Mouse (Mus musculus) spleen, adult 12 weeks (tissue): Measurements from ENCODE around the gene Drap1.
"Not testable (repeated sequence)": the region's sequence is repeated elsewhere in the genome, so short reads cannot be mapped to it uniquely, and the experiment has no call there.

Source experiments
- DNase-seq: peaks from one replicate; pipeline ENCODE4 v3.0.0; 2022; ENCODE audit warnings: low spot score

Drap1 gene

DNA sequence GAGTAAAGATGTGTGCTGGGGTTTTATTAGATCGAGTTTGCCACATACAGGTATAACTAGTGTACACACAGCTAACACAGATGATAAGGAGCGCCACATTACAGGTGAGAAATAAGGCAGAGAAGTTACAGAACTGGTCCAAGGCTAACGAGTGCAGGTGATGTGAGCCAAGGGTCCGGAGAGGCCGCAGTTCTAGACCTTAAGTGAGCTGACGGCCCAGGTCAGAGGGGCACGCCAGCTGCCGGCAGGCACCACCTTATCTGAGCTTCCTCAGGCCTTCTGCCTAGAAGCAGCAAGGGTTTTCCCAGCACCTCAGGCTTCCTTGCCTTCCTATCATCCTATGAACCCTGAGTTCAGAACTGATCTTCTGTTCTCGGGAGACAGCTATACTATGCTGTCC is 5.1 kb downstream of the Drap1 start:
- DNase-seq: no peak

- no peak for DNase-seq
Measured at GRCm38 (mm10) chr19:5418750-5419466, 5.9 kb downstream of the Drap1 start.

DNA sequence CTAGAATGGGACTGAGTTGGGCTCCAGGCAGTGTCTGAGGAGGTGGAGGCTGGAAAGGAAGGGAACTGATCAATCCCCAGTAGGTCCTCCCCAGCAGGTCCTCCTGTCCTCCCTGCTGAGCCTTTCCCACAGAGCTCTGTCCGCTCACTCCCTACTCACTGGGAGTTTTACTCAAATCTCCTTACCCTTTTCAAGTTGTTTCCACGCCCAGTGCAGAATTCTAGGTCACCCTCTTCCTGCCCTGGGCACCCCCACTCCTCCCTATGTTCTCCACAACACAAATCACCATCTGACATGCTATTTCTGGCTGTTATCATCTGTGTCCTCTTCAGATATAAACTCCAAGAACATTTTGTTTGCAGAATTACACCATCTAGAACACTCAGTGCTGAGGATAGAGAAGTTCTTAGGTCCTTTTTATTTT is 10.2 kb downstream of the Drap1 start:
- no peak for DNase-seq

GRCm38 (mm10) chr19:5413840-5414239 is 10.9 kb downstream of the Drap1 start:
- no peak for DNase-seq

GRCm38 (mm10) chr19:5411961-5412360 is 12.8 kb downstream of the Drap1 start:
- no peak for DNase-seq

- no peak for DNase-seq
Measured at GRCm38 (mm10) chr19:5410641-5411040, 14.1 kb downstream of the Drap1 start.

- no peak for DNase-seq
Measured at GRCm38 (mm10) chr19:5409068-5409467, 15.7 kb downstream of the Drap1 start.

GRCm38 (mm10) chr19:5408057-5409001 is 16.4 kb downstream of the Drap1 start:
- DNase-seq: no peak

DNA sequence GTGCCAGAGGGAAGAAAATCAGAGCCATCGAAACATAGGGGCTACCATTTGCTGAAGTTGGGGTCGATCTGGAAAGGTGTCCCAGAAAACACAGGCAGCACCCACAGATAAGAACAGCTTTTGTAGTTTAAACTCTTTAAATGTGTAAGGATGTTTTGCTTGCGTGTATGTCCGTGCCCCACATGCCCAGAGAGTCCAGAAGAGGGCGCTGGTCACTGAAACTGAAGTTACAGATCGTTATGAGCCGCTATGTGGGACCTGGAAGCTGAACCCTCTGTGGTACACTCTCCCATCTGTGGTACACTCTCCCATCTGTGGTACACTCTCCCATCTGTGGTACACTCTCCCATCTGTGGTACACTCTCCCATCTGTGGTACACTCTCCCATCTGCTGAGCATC is 17.6 kb downstream of the Drap1 start:
- DNase-seq: no peak

GRCm38 (mm10) chr19:5406531-5407126 is 18.1 kb downstream of the Drap1 start:
- not testable (repeated sequence) for DNase-seq

DNA sequence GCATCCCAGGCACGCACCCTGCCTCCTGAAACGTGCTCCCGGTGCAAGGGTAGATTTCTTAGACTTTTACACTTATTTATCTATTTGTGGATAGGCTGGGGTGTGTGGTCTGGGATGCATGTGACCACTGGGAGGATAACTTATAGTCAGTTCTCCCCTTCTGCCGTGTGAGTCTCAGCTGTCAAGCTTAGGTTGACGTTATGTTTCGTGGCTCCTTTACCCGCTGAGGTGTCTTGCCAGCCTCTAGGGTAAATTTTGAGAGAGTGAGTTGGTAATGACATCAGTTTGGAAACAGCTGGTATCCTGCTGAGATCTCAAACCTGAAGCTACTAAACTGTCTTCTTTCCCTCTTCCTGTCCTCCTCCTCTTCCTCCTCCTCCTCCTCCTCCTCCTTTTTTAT is 18.9 kb downstream of the Drap1 start:
- no peak for DNase-seq

DNA sequence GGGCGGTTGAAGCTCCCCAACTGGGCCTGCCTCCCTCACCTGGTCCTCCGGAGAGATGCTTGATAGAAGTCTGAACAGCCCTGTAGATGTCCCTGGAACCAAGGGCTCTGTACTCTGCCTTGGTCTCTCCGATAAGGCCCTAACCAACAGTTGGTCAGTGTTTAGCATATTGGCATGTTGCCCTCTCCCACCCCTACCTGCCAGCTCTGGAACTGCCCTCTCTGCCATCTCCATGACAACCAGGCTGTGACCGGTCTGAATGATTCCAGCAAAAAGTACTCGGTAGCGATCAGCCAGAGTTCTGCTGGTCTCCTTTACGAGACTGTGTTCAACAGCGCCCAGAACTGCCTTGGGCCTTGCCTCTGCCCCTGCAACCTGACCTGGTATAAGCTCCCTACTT is 22.5 kb downstream of the Drap1 start, which contains the start of gene Tsga10ip:
Gene Tsga10ip, minus strand, starts transcription at position 234 of the 400 bp plus-strand sequence.
- DNase-seq: no peak

DNA sequence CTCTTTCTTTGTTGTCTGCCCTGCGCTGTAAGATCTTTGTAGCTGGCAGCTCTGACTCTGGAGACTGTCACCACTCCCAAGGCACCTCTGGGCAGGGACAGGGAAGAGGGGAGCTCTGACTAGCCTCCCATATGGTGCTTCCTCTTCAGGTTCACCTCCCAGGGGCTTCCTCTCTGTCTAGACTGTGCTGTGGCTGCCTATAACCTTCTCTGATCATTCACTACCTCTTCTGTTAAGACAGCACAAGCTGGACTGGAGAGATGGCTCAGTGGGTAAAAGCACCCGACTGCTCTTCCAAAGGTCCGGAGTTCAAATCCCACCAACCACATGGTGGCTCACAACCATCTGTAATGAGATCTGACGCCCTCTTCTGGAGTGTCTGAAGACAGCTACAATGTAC is 23.7 kb downstream of the Drap1 start:
- not testable (repeated sequence) for DNase-seq

- no peak for DNase-seq
Measured at GRCm38 (mm10) chr19:5395371-5395770, 29.4 kb downstream of the Drap1 start.

GRCm38 (mm10) chr19:5394168-5394567 is 30.6 kb downstream of the Drap1 start:
- no peak for DNase-seq

DNA sequence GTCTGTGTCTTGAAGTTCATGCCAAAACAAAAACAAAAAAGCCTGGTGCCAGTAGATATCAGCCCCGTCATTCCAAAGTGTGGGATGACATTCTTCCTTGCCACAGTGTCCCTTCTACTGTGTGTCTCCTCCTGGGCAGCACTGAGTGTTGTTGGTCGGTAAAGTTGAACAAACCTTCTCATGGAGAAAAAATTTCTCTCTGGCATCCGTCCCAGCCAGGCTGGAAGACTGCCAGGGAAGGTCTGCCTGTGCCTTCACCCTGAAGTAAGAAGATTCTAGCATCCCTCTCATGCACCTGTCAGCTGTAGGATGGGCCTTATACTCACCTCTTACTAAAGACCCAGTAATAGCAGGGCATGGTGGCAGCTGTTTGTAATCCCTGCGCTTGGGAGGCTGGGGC is 31.9 kb downstream of the Drap1 start:
- no peak for DNase-seq

DNA sequence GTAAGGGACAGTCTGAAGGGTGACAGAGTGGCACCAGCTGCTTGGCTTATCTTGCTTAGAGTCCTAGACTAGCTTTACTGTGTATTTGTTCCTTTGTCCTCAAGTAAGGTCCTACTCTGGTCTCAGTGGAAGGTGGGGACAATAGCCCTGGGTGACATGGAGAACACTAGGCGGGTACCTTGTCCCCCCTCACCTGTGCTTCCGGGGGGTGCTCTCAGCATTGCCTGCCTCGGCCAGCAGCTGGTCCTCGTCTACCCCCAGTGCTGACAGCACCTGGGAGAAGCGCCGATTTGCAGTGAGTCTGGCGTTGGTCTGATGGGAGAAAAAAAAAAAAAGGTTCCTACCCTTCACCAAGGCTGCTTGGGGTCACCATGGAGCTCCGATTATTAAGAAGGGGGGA is 34.4 kb downstream of the Drap1 start:
- no peak for DNase-seq

- DNase-seq: peak; percentile 59
Measured at GRCm38 (mm10) chr19:5389647-5390046, 35.1 kb downstream of the Drap1 start.

DNA sequence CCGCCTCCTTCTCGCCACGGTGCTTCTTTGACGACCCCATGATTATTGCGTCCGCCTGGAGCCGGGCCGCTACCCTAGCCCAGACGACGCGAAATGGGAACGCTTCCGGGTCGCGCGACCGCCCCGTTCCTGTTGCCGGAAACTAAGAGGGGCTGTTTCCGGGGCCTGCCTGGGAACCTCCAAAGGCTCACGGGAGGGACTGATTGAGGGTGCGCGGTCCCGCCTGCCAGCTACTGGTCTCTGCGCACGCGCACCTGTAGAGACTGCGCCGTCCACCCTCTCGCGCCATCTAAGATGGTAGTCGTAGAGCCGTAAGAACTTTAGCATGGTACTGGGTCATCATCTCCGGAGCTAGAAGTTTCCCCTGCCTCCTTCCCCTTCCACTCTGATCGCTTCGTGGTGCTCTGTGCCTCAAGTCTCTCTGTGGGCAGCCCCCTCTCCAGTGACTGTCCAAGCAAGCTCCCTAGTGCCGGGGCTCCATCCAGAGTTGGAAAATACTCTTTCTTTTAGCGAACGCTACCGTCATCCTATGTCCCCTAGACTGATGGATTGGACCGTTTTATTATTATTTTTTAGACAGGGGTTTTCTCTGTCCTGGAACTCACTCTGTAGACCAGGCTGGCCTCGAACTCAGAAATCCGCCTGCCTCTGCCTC is 36.1 kb downstream of the Drap1 start, which contains the start of gene Sart1:
Gene Sart1, minus strand, starts transcription at position 116 of the 655 bp plus-strand sequence.
- peak; percentile 85 for DNase-seq

DNA sequence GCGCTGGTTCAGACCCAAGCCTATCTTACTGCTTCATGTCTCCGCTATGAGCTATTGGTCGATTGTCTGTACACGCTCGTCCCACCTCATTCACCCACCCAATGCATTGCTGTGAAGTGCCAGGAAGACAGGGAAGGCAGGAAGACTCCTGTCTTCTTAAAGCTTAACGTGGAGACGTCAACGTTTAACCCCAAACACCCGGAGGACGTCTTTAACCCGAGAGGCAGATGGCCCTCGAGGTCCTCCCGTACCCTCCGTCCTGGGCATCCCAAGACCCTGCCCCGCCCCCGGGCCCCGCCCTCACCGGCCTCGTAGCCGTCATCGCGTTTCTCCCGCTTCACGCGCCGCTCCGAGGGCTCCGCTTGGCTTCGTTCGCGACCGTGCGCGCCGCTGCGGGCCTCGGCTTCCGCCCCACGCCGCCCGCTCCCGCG is 36.8 kb downstream of the Drap1 start:
- DNase-seq: no peak

- no peak for DNase-seq
Measured at GRCm38 (mm10) chr19:5384715-5385114, 40.1 kb downstream of the Drap1 start.

DNA sequence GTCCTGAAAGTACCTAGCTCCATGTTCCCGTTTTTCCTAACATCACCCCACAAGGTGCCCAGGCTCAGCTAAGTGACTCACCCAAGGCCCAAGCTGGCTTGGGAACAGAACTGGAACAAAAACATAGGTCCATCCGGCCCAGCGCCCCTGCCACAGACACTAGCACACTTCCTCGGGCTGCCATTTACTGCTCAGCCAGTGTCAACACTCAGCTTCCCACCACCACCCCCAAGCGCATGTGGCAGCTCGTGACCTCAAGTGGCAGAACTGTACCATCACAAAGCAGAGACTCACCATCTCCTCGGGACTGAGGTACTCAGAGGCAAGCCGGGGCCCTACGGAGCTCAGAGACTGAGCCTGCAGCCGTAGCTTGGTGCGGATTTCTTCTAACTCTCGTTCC is 41.5 kb downstream of the Drap1 start:
- no peak for DNase-seq
